Mouse (Mus musculus): ENCODE measurements around the gene Prss44. TPM values are rescaled to one million over a fixed set of nuclear protein-coding genes. Genes with fewer than 3 reads are reported as not detected.

The Prss44 gene
- total RNA-seq, 1 experiment from 2014 or later = not detected

DNA sequence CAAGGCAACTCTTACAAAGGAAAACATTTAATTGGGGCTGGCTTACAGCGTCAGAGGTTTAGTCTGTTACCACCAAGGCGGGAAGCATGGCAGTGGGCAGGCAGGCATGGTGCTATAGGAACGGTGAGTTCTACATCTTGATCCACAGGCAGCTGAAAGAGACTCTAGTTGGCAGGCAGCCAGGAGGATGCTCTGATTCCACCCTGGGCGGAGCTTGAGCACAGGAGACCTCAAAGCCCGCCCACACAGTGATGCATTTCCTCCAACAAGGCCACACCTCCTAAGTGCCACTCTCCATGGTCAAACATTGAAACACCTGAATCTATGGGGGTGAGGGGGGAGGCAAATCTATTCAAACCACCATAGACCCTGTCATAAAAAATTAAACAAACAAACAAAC, 19.2 kb downstream of the Prss44 start:
- no peak for DNase-seq

DNA sequence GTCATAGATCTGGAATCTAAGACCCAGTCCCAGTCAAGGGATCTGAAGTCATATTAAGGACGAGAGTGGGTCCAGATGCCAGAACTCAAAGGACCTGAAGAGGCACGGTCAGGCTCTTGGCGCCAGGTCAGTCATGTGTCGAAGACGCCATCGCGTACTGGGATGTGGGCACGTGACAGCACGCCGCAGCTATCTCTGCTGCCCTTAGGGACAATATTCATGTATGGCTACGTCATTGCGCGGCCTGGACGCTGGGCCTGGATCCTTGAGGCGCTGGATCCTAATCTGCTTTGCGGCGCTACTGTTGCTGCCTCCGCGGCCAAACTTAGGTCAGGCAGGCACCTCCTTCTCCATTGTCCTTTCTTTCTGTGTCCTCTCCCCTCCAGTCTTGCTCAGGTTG, 20.6 kb downstream of the Prss44 start, which contains the start of gene Prss45:
Gene Prss45, plus strand, starts transcription at position 178 of the 400 bp plus-strand sequence.
- DNase-seq = no peak

- no peak for DNase-seq
These were observed 21.2 kb downstream of the Prss44 start for GRCm38 (mm10) chr9:110834961-110835360.

- peak; percentile 37 for DNase-seq
These were observed 22.3 kb downstream of the Prss44 start for GRCm38 (mm10) chr9:110836112-110836511.

DNA sequence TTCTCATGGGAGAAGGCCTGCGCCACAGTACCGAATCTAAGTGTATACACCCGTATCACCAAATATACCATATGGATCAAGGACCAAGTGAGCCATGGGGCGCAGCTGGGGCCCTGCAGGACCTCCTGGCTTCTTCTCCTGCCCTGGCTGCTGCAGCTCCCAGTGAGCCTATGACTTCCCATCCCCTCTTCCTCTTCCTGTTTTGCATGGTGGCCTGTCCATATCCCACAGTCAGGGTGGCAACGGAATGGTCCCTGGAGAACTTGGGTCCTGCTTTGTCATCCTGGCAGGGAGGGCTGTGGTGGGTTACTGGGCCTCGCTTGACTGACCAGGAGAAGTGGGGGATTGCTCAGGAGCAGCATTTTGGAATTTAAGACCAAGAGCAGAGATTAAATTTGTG, 27.1 kb downstream of the Prss44 start:
- DNase-seq = no peak

DNA sequence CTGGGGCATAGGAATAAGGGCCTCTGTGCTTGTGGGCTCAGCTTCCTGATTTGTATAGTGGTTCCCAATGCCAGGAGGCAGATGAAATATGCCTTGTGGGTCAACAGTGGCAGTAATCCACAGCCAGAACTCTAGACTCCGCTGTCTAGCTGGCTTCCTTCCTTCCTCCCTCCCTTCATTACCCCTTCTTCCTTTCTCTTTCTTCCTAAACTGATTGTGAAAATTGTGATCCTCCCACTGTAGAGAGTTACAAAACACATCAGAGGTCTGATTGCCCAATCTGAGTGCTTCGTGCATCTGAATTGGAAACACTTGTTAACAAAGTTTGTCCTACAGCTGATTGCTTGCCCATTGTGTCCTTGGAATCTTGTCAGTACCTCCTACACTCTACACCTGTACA, 27.6 kb downstream of the Prss44 start:
- DNase-seq = peak; percentile 16

- DNase-seq = no peak
These were observed 30.4 kb downstream of the Prss44 start, which contains the start of gene Prss46 for GRCm38 (mm10) chr9:110844206-110844605. Gene Prss46, plus strand, starts transcription at chr9:110844506.

- no peak for DNase-seq
These were observed 35.4 kb downstream of the Prss44 start for GRCm38 (mm10) chr9:110849162-110849561.

DNA sequence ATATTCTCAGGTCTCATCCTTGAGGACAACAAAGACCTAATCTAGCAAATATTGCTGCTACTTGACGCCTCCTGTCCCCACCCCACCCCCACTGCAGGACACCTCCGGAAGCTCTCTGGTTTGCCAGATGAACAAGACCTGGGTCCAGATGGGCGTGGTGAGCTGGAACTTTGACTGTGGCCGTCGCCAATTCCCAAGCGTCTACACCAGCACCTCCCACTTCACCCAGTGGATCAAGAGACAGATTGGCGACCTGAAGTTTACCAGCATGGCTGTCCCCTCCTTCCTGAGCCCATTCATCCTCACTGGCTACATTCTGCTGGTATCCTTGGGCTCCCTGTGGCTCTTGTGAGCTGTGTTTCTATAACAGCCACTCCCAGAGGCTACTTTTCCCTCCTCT, 42.1 kb downstream of the Prss44 start:
- DNase-seq = no peak

- DNase-seq = peak; percentile 45
These were observed 43.1 kb downstream of the Prss44 start for GRCm38 (mm10) chr9:110856920-110857319.

- DNase-seq = peak; percentile 42
These were observed 44.1 kb downstream of the Prss44 start, which contains the start of gene Prss50 for GRCm38 (mm10) chr9:110857781-110858472. Gene Prss50, plus strand, starts transcription at chr9:110857967.

- no peak for DNase-seq
These were observed 44.7 kb downstream of the Prss44 start for GRCm38 (mm10) chr9:110858523-110858922.

DNA sequence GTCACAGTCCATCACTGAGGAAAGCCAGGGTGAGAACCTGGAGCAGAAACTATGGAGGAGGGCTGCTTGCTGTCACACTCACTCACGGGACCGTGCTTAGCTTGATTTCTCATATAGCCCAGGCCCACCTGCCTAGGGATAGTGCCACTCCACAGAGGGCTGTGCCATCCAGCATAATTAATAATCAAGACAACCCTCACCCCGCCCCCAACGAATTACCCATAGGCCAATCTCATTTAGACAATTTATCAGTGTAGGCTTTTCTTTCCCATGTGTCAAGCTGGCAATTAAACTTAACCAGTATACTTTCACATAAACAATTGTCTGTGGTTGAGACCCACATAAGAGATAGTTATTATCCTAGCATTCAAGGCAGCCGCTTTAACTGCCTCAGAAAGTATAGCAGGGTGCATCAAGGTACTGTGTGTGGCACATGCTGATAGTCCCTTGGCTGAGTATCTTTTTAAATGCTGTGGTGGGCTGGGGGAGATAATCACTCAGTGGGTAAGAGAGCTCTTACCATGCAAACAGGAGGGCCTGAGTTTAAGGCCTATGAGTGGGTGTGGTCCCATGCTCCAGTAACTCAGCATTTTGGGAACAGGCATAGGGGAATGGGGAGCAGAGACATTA, 45.3 kb downstream of the Prss44 start:
- no peak for DNase-seq

DNA sequence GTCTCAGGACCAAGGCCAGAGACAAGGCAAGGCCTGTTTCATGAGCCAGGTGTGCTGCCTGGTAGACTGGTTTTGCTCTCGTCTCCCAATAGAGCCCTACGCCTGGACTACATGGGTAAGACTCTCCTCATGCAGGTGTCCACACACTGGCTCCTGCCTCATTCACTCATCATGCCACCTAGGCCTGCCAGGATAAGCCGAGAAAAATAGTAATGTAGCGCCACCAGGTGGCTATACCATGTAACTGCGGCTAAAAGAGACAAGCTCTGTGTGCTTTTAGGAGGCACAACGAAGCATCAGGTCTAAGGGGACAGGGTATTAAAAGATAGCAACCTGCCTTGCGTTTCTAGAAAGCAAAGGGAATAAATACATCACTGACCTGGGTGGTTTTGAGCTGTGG, 57.2 kb downstream of the Prss44 start:
- peak; percentile 79 for DNase-seq

Other genes starting within 250 kb of the Prss44 start
- 8.4 and 10.5 TPM in 2 replicates for gene Nradd, start 189.5 kb upstream of the Prss44 start, total RNA-seq (2021)
- gene Nbeal2, start 159.8 kb upstream of the Prss44 start, total RNA-seq (2021) = 9.1 and 15.4 TPM in 2 replicates
- gene Ccdc12, start 157.5 kb upstream of the Prss44 start, total RNA-seq (2021) = 60.4 and 79.3 TPM in 2 replicates
- gene Myl3, start 72.1 kb upstream of the Prss44 start, total RNA-seq (2021) = 0.37 TPM in 1 of 2 replicates, not detected in the other
- 6.9 and 9.0 TPM in 2 replicates for gene Pth1r, start 66.8 kb upstream of the Prss44 start, total RNA-seq (2021)
- gene Prss42, start 15.8 kb upstream of the Prss44 start, total RNA-seq (2021) = not detected in 2 replicates
- gene Prss43, start 12.7 kb downstream of the Prss44 start, total RNA-seq (2021) = not detected in 2 replicates
- not detected in 2 replicates for gene Prss45, start 20.6 kb downstream of the Prss44 start, total RNA-seq (2021)
- not detected in 2 replicates for gene Prss46, start 30.5 kb downstream of the Prss44 start, total RNA-seq (2021)
- gene Prss50, start 44.0 kb downstream of the Prss44 start, total RNA-seq (2021) = 0.37 TPM in 1 of 2 replicates, not detected in the other
- 17.1 and 21.3 TPM in 2 replicates for gene Als2cl, start 65.9 kb downstream of the Prss44 start, total RNA-seq (2021)
- 2.2 and 3.5 TPM in 2 replicates for gene Tmie, start 66.1 kb downstream of the Prss44 start, total RNA-seq (2021)
- gene Fam240a, start 102.9 kb downstream of the Prss44 start, total RNA-seq (2021) = not detected in 2 replicates
- gene Tdgf1, start 132.2 kb downstream of the Prss44 start, total RNA-seq (2021) = not detected in 2 replicates
- 3.3 and 4.1 TPM in 2 replicates for gene Lrrc2, start 137.6 kb downstream of the Prss44 start, total RNA-seq (2021)
- 3.5 and 10.0 TPM in 2 replicates for gene Rtp3, start 176.6 kb downstream of the Prss44 start, total RNA-seq (2021)
- gene Ltf, start 205.3 kb downstream of the Prss44 start, total RNA-seq (2021) = 2.6 and 7.3 TPM in 2 replicates
- 5.5 and 8.9 TPM in 2 replicates for gene Ccrl2, start 243.5 kb downstream of the Prss44 start, total RNA-seq (2021)